Mouse (Mus musculus) hindbrain, embryonic 11.5 days (tissue): ENCODE measurements at regions not wholly inside any gene's neighbourhood (a gene's known extent, or its start where the extent isn't known, plus 50 kb on each side); places are given as distances from the start of the nearest gene placed in this dataset.

Source experiments
- ATAC-seq: fragments of 200-750 bp; cut with Nextera tagmentation; 2 replicates; pipeline ENCODE4 v1.8.0; 2017; ENCODE audit warnings: mild to moderate bottlenecking, moderate TSS enrichment, moderate library complexity; ENCODE audit not compliant: low FRiP score
- DNase-seq: peaks from one replicate; pipeline ENCODE4 v3.0.0-alpha.2; 2015; ENCODE audit warnings: low spot score
- H3K27ac ChIP-seq: fragments of 300-500 bp; sonication (generic); 2 replicates; pipeline ENCODE4 v1.5.1; 2014; ENCODE audit warnings: mild to moderate bottlenecking, low read depth, low read length
- H3K27me3 ChIP-seq: fragments of 300-500 bp; sonication (generic); 2 replicates; pipeline ENCODE4 v1.6.1; 2014; ENCODE audit warnings: mild to moderate bottlenecking, low read length, moderate library complexity, mixed read lengths; ENCODE audit not compliant: control insufficient read depth, insufficient read depth
- H3K36me3 ChIP-seq: fragments of 300-500 bp; sonication (generic); 2 replicates; pipeline ENCODE4 v1.6.1; 2014; ENCODE audit warnings: mild to moderate bottlenecking, low read length, moderate library complexity, mixed read lengths; ENCODE audit not compliant: control insufficient read depth, insufficient read depth
- H3K4me1 ChIP-seq: fragments of 300-500 bp; sonication (generic); replicated peaks from 2 replicates; pipeline ENCODE4 v1.6.1; 2014; ENCODE audit warnings: low read length, mixed read lengths; ENCODE audit not compliant: control insufficient read depth, insufficient read depth
- H3K4me2 ChIP-seq: fragments of 300-500 bp; sonication (generic); replicated peaks from 2 replicates; pipeline ENCODE4 v1.6.1; 2014; ENCODE audit warnings: mild to moderate bottlenecking, low read depth, low read length
- H3K4me3 ChIP-seq: fragments of 300-500 bp; sonication (generic); 2 replicates; pipeline ENCODE4 v1.5.1; 2014; ENCODE audit warnings: low read depth, low read length
- H3K9ac ChIP-seq: fragments of 300-500 bp; sonication (generic); 2 replicates; pipeline ENCODE4 v1.6.1; 2014; ENCODE audit warnings: low read depth, low read length
- H3K9me3 ChIP-seq: fragments of 300-500 bp; sonication (generic); 2 replicates; pipeline ENCODE4 v1.6.1; 2016; ENCODE audit warnings: low read length; ENCODE audit not compliant: control insufficient read depth
- WGBS: fragments of 180-500 bp; shearing (Covaris S2); extraction: QIAGEN DNeasy Blood & Tissue Kit; methylation state at CpG from one replicate; pipeline ENCODE4 v1.1.7; 2014; 5-methylcytosine and 5-hydroxymethylcytosine counted together

DNA sequence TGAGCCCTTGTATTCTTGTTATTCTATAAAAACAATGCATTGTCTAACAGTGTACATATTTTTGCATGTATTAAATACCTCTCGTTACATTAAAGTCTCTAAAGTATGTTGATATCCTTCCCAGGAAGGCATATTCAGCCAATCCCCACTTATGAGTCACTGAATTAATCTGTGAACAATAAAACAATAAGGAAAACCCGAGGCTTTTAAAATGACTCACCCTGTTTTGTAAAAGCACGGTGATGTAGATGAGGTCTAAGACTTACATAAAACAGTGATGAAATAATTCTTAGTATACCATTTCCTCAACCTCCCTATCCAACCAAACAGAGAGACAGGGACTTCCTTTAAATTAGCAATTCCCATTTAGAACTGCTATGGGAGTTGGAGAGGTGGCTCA lies 95.8 kb downstream of the Asb7 start:
- no peak for DNase-seq
- Histone ChIP-seq H3K36me3 (no peaks in the 10 kb centered on the region), H3K4me3 (no peak overlapping the region), H3K4me1 (no peaks in the 10 kb centered on the region), H3K27ac (no peak overlapping the region), H3K9me3 (no peaks in the 10 kb centered on the region), H3K27me3 (no peaks in the 10 kb centered on the region), H3K9ac (no peak overlapping the region), H3K4me2 (no peak overlapping the region)
- ATAC-seq, result no peak
- 87% methylated on average over 3 of the region's 3 CpGs for WGBS

DNA sequence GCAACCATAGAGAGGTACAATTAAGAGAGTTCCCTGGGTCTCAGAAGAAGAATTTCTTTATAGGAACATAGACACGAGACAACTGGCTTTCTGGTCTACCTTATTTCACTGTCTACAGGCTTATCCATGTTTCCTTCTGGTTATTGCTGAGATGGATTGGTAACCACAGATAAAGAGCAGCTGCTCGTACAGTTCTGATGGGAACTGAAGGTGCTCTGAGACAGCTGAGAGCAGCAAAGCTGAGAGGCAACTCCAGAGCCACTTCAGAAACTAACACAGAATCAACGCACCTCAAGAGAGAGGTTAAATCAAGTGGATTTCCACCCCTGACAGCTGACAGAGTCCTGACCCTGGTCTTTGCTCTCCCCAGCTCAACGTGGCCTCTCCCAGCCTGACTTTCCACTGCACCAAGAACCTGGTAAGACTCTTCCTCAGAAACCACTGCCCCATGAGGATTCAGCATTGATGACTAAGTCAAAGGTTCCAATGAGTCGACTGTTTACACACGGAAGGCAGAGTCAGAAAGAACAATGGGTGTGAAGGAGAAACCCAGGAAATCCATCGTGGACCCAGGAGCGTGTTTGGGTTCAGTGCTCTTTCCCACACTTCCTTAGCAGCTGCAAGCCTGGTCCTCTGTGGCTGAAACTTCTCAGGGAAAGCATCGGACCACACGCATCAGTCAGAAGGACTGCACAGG lies 97.7 kb downstream of the Asb7 start:
- no peak for ATAC-seq
- no peak overlapping the region for H3K9ac ChIP-seq
- no peak overlapping the region for H3K27ac ChIP-seq
- no peaks in the 10 kb centered on the region for H3K9me3 ChIP-seq
- no peak overlapping the region for H3K4me2 ChIP-seq
- no peaks in the 10 kb centered on the region for H3K27me3 ChIP-seq
- H3K4me3 ChIP-seq, result no peak overlapping the region
- WGBS, result 89% methylated on average over 10 of the region's 10 CpGs
- no peak for DNase-seq
- H3K36me3 ChIP-seq, result no peaks in the 10 kb centered on the region
- no peaks in the 10 kb centered on the region for H3K4me1 ChIP-seq

DNA sequence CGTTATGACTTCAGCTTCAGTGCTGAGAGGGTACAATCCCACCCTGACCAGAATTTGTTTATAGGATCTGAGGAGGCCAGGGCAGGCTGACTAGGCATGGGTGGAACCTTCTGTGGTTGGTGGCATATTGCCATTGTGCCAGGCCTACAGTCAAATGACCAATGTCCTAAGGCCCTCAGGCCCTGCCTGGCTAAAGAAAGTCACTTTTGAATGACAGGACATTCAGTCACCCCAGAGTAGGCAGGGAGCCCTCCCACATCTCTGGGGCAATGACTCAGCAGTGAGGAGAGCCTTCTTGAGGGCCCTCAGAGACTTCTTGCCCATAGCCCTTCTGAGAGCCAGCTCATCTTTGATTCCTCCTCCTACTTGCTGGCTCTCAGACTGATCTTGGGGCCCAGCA lies 102.9 kb downstream of the Asb7 start:
- no peak overlapping the region for H3K4me2 ChIP-seq
- no peaks in the 10 kb centered on the region for H3K36me3 ChIP-seq
- no peak overlapping the region for H3K4me3 ChIP-seq
- H3K9me3 ChIP-seq, result no peaks in the 10 kb centered on the region
- 85% methylated on average over 1 of the region's 1 CpGs for WGBS
- no peaks in the 10 kb centered on the region for H3K27me3 ChIP-seq
- H3K4me1 ChIP-seq, result no peaks in the 10 kb centered on the region
- ATAC-seq (no peak), DNase-seq (no peak)
- H3K27ac ChIP-seq, result no peak overlapping the region
- no peak overlapping the region for H3K9ac ChIP-seq

DNA sequence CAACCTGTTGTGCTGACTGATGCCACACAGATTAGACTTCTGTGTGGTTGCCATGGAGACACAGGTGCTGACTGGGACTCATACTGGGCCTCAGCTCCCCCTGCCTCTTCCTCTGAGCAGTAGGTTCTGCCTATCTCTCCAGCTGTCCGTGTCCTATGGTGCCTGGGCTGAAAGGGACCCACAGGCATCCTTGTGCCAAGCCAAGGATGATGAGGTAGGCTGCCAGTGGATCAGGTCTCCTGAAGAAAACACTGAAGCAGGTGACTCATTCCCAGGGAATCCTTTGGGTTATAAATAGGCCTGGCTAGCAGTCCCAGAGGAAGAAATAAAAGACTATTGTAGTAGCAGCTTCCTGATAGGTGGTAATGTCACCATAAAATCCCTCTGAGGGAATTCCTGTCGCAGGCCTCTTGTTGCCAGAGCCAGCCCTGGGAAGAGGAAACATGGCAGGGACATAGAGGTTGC lies 108.7 kb downstream of the Asb7 start:
- WGBS, result 57% methylated on average over 2 of the region's 2 CpGs
- no peaks in the 10 kb centered on the region for H3K9me3 ChIP-seq
- no peak for ATAC-seq
- no peak for DNase-seq
- H3K27ac ChIP-seq, result no peak overlapping the region
- no peaks in the 10 kb centered on the region for H3K4me1 ChIP-seq
- no peak overlapping the region for H3K9ac ChIP-seq
- no peak overlapping the region for H3K4me3 ChIP-seq
- no peaks in the 10 kb centered on the region for H3K27me3 ChIP-seq
- no peaks in the 10 kb centered on the region for H3K36me3 ChIP-seq
- H3K4me2 ChIP-seq, result no peak overlapping the region

DNA sequence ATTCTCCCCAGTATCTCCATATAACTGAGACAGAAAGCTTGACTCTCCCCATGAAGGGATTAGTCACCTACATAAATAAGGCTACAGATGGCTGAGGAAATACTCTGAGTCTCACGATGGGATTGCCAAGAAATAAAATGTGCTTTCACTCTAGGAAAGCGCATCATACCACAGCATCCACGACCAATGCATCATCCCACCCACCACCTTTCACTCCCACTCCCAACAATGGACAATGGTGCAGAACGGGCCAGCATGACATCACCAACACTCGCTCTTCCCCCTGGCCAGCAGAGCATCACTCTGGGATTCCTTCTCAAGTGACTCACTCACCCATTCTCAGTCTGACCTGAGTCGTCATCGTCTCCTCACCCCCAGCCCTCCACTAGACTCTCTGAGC lies 113.1 kb downstream of the Asb7 start:
- DNase-seq, result no peak
- WGBS, result 89% methylated on average over 7 of the region's 7 CpGs
- H3K9me3 ChIP-seq, result no peaks in the 10 kb centered on the region
- H3K36me3 ChIP-seq, result no peaks in the 10 kb centered on the region
- no peaks in the 10 kb centered on the region for H3K27me3 ChIP-seq
- H3K27ac ChIP-seq, result no peak overlapping the region
- H3K4me3 ChIP-seq, result no peak overlapping the region
- H3K4me1 ChIP-seq, result no peaks in the 10 kb centered on the region
- H3K9ac ChIP-seq, result no peak overlapping the region
- ATAC-seq, result no peak
- no peak overlapping the region for H3K4me2 ChIP-seq

DNA sequence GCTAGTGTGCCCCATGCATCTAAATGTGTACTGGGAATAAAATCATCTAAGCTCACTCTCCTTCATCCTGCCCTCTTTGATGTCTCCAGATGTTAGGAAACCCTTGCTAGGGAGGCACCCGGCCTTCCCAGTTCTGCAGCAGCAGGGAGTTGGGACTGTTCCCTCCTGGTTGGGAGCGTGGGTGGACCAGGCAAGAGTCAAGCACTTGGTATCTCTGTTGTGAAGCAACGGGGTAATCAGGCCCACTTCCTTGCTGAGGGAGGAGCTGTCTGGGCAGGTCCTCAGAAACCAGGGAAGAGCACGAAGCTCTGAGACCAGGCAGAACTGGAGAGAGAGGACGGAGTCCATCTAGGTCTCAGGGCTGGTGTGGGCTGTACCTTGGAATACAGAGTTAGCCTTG lies 117.9 kb downstream of the Asb7 start:
- WGBS, result 77% methylated on average over 5 of the region's 5 CpGs

DNA sequence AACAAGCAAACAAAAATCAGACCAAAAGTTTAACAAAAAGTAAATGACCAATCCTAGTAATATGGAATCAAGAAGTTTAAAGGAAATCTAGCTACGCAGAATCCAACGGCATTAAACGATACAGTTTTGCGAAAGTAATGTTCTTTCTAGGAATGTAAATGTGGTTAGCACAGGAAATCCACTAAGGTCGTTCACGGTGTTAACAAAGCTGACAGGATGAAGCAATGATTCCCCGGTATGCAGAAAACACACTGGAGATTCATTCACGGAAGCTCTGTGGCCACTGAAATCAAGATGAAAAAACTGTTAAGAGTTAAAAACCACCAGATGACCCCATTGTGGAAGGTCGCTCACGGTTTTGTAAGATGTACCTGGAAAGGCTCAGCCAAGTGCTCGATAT lies 120.4 kb upstream of the Aldh1a3 start:
- DNase-seq (no peak), ATAC-seq (no peak)
- Histone ChIP-seq H3K36me3 (no peaks in the 10 kb centered on the region), H3K4me2 (no peak overlapping the region), H3K9me3 (no peaks in the 10 kb centered on the region), H3K4me3 (no peak overlapping the region), H3K4me1 (no peaks in the 10 kb centered on the region), H3K27ac (no peak overlapping the region), H3K27me3 (no peaks in the 10 kb centered on the region), H3K9ac (no peak overlapping the region)
- WGBS, result 92% methylated on average over 11 of the region's 11 CpGs

More for the DNA sequence above, 117.9 kb downstream of the Asb7 start:
- Histone ChIP-seq H3K27me3 (no peaks in the 10 kb centered on the region), H3K27ac (no peak overlapping the region), H3K4me3 (no peak overlapping the region), H3K9me3 (no peaks in the 10 kb centered on the region), H3K4me1 (no peaks in the 10 kb centered on the region), H3K36me3 (no peaks in the 10 kb centered on the region), H3K9ac (no peak overlapping the region), H3K4me2 (no peak overlapping the region)
- ATAC-seq (no peak), DNase-seq (no peak)

DNA sequence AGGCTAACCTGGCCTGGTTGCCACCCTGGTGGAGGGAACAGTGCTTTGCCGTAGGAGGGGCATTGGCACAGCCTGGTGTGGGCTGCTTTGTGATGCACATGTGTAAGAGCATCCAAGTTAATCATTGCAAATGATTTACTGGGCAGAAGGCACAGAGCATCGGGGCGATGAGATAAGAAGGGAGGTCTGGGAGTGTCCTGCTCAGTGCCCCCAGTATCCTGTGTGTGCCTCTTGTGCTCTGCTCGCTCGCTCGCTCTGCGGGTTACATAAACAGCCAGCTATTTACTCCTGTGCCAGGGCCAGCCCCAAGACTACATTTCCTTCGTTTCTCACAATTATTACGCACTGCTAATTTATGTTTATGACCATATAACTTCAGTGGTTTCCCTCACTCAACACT lies 117.9 kb upstream of the Aldh1a3 start:
- Histone ChIP-seq H3K9me3 (no peaks in the 10 kb centered on the region), H3K36me3 (no peaks in the 10 kb centered on the region), H3K27me3 (no peaks in the 10 kb centered on the region), H3K9ac (no peak overlapping the region), H3K4me2 (no peak overlapping the region), H3K4me3 (no peak overlapping the region), H3K27ac (no peak overlapping the region), H3K4me1 (no peaks in the 10 kb centered on the region)
- ATAC-seq (no peak), DNase-seq (no peak)
- WGBS, result 86% methylated on average over 9 of the region's 9 CpGs

DNA sequence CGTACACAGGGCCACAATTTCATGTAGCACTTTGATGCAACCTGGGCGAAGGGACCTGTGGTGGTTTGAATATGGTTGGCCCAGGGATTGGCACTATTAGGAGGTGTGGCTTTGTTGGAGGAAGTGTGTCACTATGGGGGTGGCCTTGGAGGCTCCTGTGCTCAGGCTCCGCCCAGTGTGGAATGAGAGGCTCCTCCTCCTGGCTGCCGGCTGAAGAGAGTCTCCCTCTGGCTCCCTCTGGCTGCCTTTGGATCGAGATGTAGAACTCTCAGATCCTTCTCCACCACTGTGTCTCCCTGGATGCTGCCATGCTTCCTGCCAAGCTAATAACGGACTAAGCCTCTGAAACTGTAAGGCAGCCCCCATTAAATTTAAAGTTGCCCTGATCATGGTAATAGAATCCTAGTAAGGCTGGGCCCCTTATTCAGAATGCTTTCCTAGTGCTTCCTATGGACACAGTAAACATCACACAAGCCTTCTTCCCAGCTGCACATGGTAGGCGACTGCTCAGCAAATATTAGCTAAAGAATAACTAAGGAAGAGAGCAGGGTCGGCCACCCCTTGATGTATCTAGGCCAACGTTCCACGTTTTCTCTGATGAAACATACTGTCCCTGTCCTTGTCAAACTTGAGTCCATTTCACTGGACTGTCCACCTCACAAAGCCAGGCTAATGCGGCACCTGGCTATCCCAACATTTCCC lies 117.2 kb upstream of the Aldh1a3 start:
- H3K4me2 ChIP-seq, result no peak overlapping the region
- WGBS, result 86% methylated on average over 11 of the region's 11 CpGs
- DNase-seq, result no peak

More for the DNA sequence above, 117.2 kb upstream of the Aldh1a3 start:
- Histone ChIP-seq H3K27ac (no peak overlapping the region), H3K9ac (no peak overlapping the region), H3K9me3 (no peaks in the 10 kb centered on the region), H3K4me1 (no peaks in the 10 kb centered on the region), H3K4me3 (no peak overlapping the region), H3K36me3 (no peaks in the 10 kb centered on the region), H3K27me3 (no peaks in the 10 kb centered on the region)
- ATAC-seq, result no peak
